Mouse (Mus musculus) megakaryocyte progenitor cell, adult 5-6 weeks (primary cell): ENCODE measurements at regions not wholly inside any gene's neighbourhood (a gene's known extent, or its start where the extent isn't known, plus 50 kb on each side); places are given as distances from the start of the nearest gene placed in this dataset.

Experiments used
- ATAC-seq: replicated peaks from 2 replicates; pipeline ENCODE4 v1.8.0; 2016; ENCODE audit warnings: mild to moderate bottlenecking, moderate TSS enrichment, inconsistent platforms; ENCODE audit not compliant: poor library complexity

DNA sequence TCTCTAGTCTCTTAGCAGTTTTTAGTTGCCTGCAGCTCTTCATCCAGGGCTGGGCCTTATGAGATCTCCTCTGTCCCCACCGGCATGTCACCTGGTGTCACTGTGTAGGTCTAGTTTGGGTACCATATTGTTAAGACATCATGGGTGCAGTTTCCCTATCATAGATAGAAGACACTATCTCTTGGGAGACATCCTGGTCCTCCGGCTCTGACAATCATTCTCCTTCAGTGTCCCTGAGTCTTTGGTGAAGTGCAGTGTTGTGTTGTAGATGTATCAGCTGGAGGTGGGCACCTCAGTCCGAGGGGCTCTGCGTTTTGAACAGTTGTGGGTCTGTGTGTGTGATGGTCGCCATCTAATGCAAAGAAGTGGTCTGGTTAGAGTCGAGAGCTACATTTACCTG, 58.0 kb upstream of the Synm start:
- ATAC-seq = no peak

DNA sequence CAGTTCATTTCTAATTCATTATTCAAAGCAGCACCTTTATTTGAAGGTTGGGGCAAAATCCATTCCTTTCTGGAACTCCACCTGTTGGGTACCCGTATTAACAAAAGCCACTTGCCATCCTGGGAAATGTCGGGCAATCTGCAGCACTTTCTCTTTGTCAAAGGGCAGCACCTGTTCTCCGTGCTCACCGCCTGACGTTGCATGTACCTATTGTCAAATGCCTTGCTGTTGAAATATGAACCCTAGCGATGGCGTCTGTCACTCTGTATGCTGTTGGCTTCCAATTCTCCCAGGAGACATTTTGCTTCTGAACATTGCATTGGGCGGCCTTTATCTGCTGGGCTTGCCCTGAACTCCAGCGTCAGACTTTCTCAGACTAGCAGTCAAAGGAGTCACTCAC, 55.3 kb upstream of the Synm start:
- no peak for ATAC-seq
